16 mouse cellular contexts compared by ENCODE assay signal in genomic region chr9:24776487-24776886, GRCm38 (mm10). TPM values are rescaled to one million over a fixed set of nuclear protein-coding genes. Genes with fewer than 3 reads are reported as not detected.
DNase-seq lines count a peak whose midpoint lies in the region; ATAC-seq and TF ChIP-seq lines count a peak whose summit lies in the region.
"Had no signal": no experiment of that assay in that cellular context is flagged by ENCODE, and none has a peak within 500 bp of the region (broad histone marks: within the 10 kb centered on the region; RNA-seq: fewer than 3 reads in every experiment).

No protein-coding gene starts in this region.

- H3K9me3 ChIP-seq in midbrain, embryonic 10.5 days (replicated peaks): no peaks in the 10 kb centered on the region
- no peaks in the 10 kb centered on the region; the same call in 1 of the 2 replicates for H3K9me3 ChIP-seq in midbrain, embryonic 13.5 days
- H3K9me3 ChIP-seq in heart, embryonic 13.5 days: no peaks in the 10 kb centered on the region
- H3K9me3 ChIP-seq in liver, postnatal 0 days (ENCODE audit: low read length): no peaks in the 10 kb centered on the region
- H3K9me3 ChIP-seq: liver, embryonic 13.5 days; midbrain, embryonic 12.5 days had no signal

- H3K27ac ChIP-seq in midbrain, embryonic 10.5 days (replicated peaks): no peak overlapping the region
- no peak overlapping the region for H3K27ac ChIP-seq in midbrain, embryonic 13.5 days
- peak overlapping the region; percentile 88 for H3K27ac ChIP-seq in heart, embryonic 13.5 days (replicated peaks)
- no peak overlapping the region for H3K27ac ChIP-seq in liver, postnatal 0 days (ENCODE audit: low read depth)
- H3K27ac ChIP-seq: gastrocnemius, adult 2 months; liver, embryonic 13.5 days; midbrain, embryonic 12.5 days had no signal

- H3K4me3 ChIP-seq in midbrain, embryonic 10.5 days: no peak overlapping the region
- no peak overlapping the region for H3K4me3 ChIP-seq in midbrain, embryonic 13.5 days (replicated peaks)
- H3K4me3 ChIP-seq in heart, embryonic 13.5 days: peak overlapping the region; percentile 55
- no peak overlapping the region for H3K4me3 ChIP-seq in liver, postnatal 0 days (ENCODE audit: low read depth, low read length)
- H3K4me3 ChIP-seq: gastrocnemius, adult 2 months; midbrain, embryonic 12.5 days had no signal

- no peak for ATAC-seq in midbrain, embryonic 13.5 days
- no peak for ATAC-seq in heart, embryonic 13.5 days (ENCODE audit: extremely low read depth, insufficient number of reproducible peaks, low FRiP score, low TSS enrichment)
- no peak for ATAC-seq in erythroid progenitor cell, adult 5-6 weeks (replicated peaks; ENCODE audit: low FRiP score, poor library complexity, severe bottlenecking)
- ATAC-seq in liver, postnatal 0 days: no peak
- ATAC-seq: forebrain, embryonic 16.5 days; Patski had no signal

- no peak for TF ChIP-seq CTCF in brain, embryonic 14.5 days (IDR thresholded peaks at IDR 0.05; ENCODE audit: borderline replicate concordance, extremely low read depth, insufficient read depth, insufficient read length)
- TF ChIP-seq CTCF in liver, postnatal 0 days (IDR thresholded peaks at IDR 0.05; ENCODE audit: low read depth): no peak

- peaks cover 100% of the 10 kb centered on the region for H3K27me3 ChIP-seq in midbrain, embryonic 10.5 days (ENCODE audit: low read depth, poor library complexity, severe bottlenecking)
- peaks cover 98% of the 10 kb centered on the region for H3K27me3 ChIP-seq in midbrain, embryonic 13.5 days
- H3K27me3 ChIP-seq in heart, embryonic 13.5 days (replicated peaks): 0 out of 2 replicates have a peak, but pooled peaks cover 4% of the 10 kb centered on the region
- H3K27me3 ChIP-seq in liver, postnatal 0 days (ENCODE audit: insufficient read depth, low read length): peaks cover 89% of the 10 kb centered on the region

- no peak overlapping the region for H3K4me2 ChIP-seq in midbrain, embryonic 13.5 days (replicated peaks)
- H3K4me2 ChIP-seq in heart, embryonic 13.5 days: peak overlapping the region; percentile 82
- H3K4me2 ChIP-seq in liver, postnatal 0 days (ENCODE audit: low read depth, low read length): no peak overlapping the region
- H3K4me2 ChIP-seq: midbrain, embryonic 12.5 days had no signal

- DNase-seq in midbrain, embryonic 10.5 days (ENCODE audit: low spot score): peak; percentile 46
- peak; percentile 50 for DNase-seq in brain, embryonic 14.5 days (ENCODE audit: low read depth)
- DNase-seq in retina, postnatal 1 day: peak; percentile 58
- DNase-seq in liver, postnatal 0 days: no peak
- DNase-seq: gastrocnemius, adult 2 months; layer of hippocampus, adult 9-11 months; liver, embryonic 13.5 days; lung, postnatal 14 days; right cerebral cortex, postnatal 14 days had no signal

- H3K36me3 ChIP-seq in midbrain, embryonic 10.5 days: no peaks in the 10 kb centered on the region
- no peaks in the 10 kb centered on the region for H3K36me3 ChIP-seq in midbrain, embryonic 13.5 days
- peaks cover under 1% of the 10 kb centered on the region; the same call in 1 of the 2 replicates for H3K36me3 ChIP-seq in heart, embryonic 13.5 days
- no peaks in the 10 kb centered on the region for H3K36me3 ChIP-seq in liver, postnatal 0 days (replicated peaks; ENCODE audit: insufficient read depth, low read length)
- H3K36me3 ChIP-seq: liver, embryonic 13.5 days; midbrain, embryonic 12.5 days had no signal

- no peak overlapping the region for H3K9ac ChIP-seq in midbrain, embryonic 13.5 days (replicated peaks)
- H3K9ac ChIP-seq in heart, embryonic 13.5 days: peak overlapping the region; percentile 83
- H3K9ac ChIP-seq in liver, postnatal 0 days (replicated peaks): no peak overlapping the region
- H3K9ac ChIP-seq: liver, embryonic 13.5 days; midbrain, embryonic 12.5 days had no signal

- no peak for TF ChIP-seq POLR2A in brain, embryonic 14.5 days (IDR thresholded peaks at IDR 0.05; ENCODE audit: borderline replicate concordance, extremely low read depth, insufficient read depth, insufficient read length, poor library complexity, severe bottlenecking)

- TF ChIP-seq EP300 in liver, postnatal 0 days (IDR thresholded peaks at IDR 0.05; ENCODE audit: low read depth): no peak

- 0% methylated on average over 9 of the region's 9 CpGs for WGBS in midbrain, embryonic 10.5 days
- under 1% methylated on average over 9 of the region's 9 CpGs for WGBS in midbrain, embryonic 13.5 days
- WGBS in heart, embryonic 13.5 days: 3% methylated on average over 9 of the region's 9 CpGs
- 9% methylated on average over 9 of the region's 9 CpGs for WGBS in liver, postnatal 0 days (ENCODE audit: insufficient replicate concordance)

- H3K4me1 ChIP-seq in midbrain, embryonic 10.5 days: peaks cover 47% of the 10 kb centered on the region
- peaks cover 29% of the 10 kb centered on the region for H3K4me1 ChIP-seq in midbrain, embryonic 13.5 days (replicated peaks)
- peaks cover 57% of the 10 kb centered on the region for H3K4me1 ChIP-seq in heart, embryonic 13.5 days
- peaks cover 8% of the 10 kb centered on the region; the same call in 1 of the 2 replicates for H3K4me1 ChIP-seq in liver, postnatal 0 days (ENCODE audit: insufficient read depth)

RNA-seq across cellular contexts. Expression of gene Tbx20, which starts 2.4 kb away (rescaled TPM):
- 0.06 and 0.39 TPM in 2 replicates for polyA plus RNA-seq in midbrain, embryonic 10.5 days (2016; fragmentation: Nextera tagmentation; extraction: Ambion mirVana)
- 0.08 and 0.15 TPM in 2 replicates for polyA plus RNA-seq in midbrain, embryonic 13.5 days (2015; fragmentation: Nextera tagmentation; extraction: Ambion mirVana)
- polyA plus RNA-seq in brain, embryonic 14.5 days (2012; rRNA removed): 0.25 and 1.4 TPM in 2 replicates
- polyA plus RNA-seq in heart, embryonic 13.5 days (2015; fragmentation: Nextera tagmentation; extraction: Ambion mirVana): 68.8 and 69.5 TPM in 2 replicates
- not detected in 2 replicates for total RNA-seq in erythroid progenitor cell, adult 5-6 weeks (2015; ENCODE audit: low replicate concordance)
- not detected in 2 replicates for total RNA-seq in erythroid progenitor cell, adult 5-6 weeks (2017; ENCODE audit: low replicate concordance)
- 0.44 and 0.58 TPM in 2 replicates for polyA plus RNA-seq in liver, postnatal 0 days (2015; fragmentation: Nextera tagmentation; extraction: Ambion mirVana)
- total RNA-seq: gastrocnemius, adult 2 months; left cerebral cortex, postnatal 25 days had no signal
- polyA plus RNA-seq: forebrain, embryonic 16.5 days had no signal

Comparison
In these comparisons a context has a peak if more than half of its experiments do, and no peak if none do; other contexts are left out.
1. RNA of gene Tbx20, which starts 2.4 kb away (polyA plus RNA-seq): 68.8 to 69.5 TPM in heart, embryonic 13.5 days; 0.25 to 1.4 TPM in brain, embryonic 14.5 days, 0.44 to 0.58 TPM in liver, postnatal 0 days, 0.06 to 0.39 TPM in midbrain, embryonic 10.5 days and 0.08 to 0.15 TPM in midbrain, embryonic 13.5 days; every median in the first group is over 10 times any median in the second.